Mouse (Mus musculus) limb, embryonic 14.5 days (tissue): ENCODE measurements at regions not wholly inside any gene's neighbourhood (a gene's known extent, or its start where the extent isn't known, plus 50 kb on each side); places are given as distances from the start of the nearest gene placed in this dataset.

ENCODE experiments used
- ATAC-seq: fragments of 200-750 bp; cut with Nextera tagmentation; 2 replicates; pipeline ENCODE4 v1.8.0; 2017; ENCODE audit warnings: low read depth, moderate number of reproducible peaks, moderate TSS enrichment; ENCODE audit not compliant: low FRiP score
- DNase-seq: peaks from one replicate; pipeline ENCODE4 v3.0.0-alpha.2; 2015; ENCODE audit warnings: low spot score
- H3K27ac ChIP-seq: fragments of 300-500 bp; sonication (generic); replicated peaks from 2 replicates; pipeline ENCODE4 v1.5.1; 2014; ENCODE audit warnings: low read depth, mild to moderate bottlenecking, low read length, moderate library complexity, mixed read lengths
- H3K27me3 ChIP-seq: fragments of 300-500 bp; sonication (generic); 2 replicates; pipeline ENCODE4 v1.6.1; 2014; ENCODE audit warnings: low read length, mixed read lengths; ENCODE audit not compliant: control insufficient read depth, insufficient read depth
- H3K36me3 ChIP-seq: fragments of 300-500 bp; sonication (generic); 2 replicates; pipeline ENCODE4 v1.6.1; 2014; ENCODE audit warnings: mild to moderate bottlenecking, low read length, moderate library complexity, mixed read lengths; ENCODE audit not compliant: control insufficient read depth, insufficient read depth
- H3K4me1 ChIP-seq: fragments of 300-500 bp; sonication (generic); 2 replicates; pipeline ENCODE4 v1.6.1; 2014; ENCODE audit warnings: antibody characterized with exemption, low read length, mixed read lengths; ENCODE audit not compliant: control insufficient read depth, insufficient read depth
- H3K4me2 ChIP-seq: fragments of 300-500 bp; sonication (generic); replicated peaks from 2 replicates; pipeline ENCODE4 v1.6.1; 2014; ENCODE audit warnings: low read depth, mild to moderate bottlenecking, low read length, moderate library complexity; ENCODE audit not compliant: severe bottlenecking
- H3K4me3 ChIP-seq: fragments of 300-500 bp; sonication (generic); replicated peaks from 2 replicates; pipeline ENCODE4 v1.5.1; 2014; ENCODE audit warnings: low read length
- H3K9ac ChIP-seq: fragments of 300-500 bp; sonication (generic); 2 replicates; pipeline ENCODE4 v1.6.1; 2014; ENCODE audit warnings: mild to moderate bottlenecking, low read depth, low read length, moderate library complexity; ENCODE audit not compliant: severe bottlenecking
- H3K9me3 ChIP-seq: fragments of 300-500 bp; sonication (generic); 2 replicates; pipeline ENCODE4 v1.6.1; 2016; ENCODE audit warnings: low read length; ENCODE audit not compliant: control insufficient read depth
- POLR2A ChIP-seq: fragments of 200-500 bp; IDR thresholded peaks from 2 replicates; pipeline ENCODE4 v1.8.0; 2012; ENCODE audit warnings: inconsistent platforms, mild to moderate bottlenecking, moderate library complexity, borderline replicate concordance; ENCODE audit not compliant: insufficient read depth, insufficient read length; ENCODE audit errors: extremely low read depth
- WGBS: fragments of 180-500 bp; shearing (Covaris S2); extraction: QIAGEN DNeasy Blood & Tissue Kit; methylation state at CpG from one replicate; pipeline ENCODE4 v1.1.7; 2014; 5-methylcytosine and 5-hydroxymethylcytosine counted together

DNA sequence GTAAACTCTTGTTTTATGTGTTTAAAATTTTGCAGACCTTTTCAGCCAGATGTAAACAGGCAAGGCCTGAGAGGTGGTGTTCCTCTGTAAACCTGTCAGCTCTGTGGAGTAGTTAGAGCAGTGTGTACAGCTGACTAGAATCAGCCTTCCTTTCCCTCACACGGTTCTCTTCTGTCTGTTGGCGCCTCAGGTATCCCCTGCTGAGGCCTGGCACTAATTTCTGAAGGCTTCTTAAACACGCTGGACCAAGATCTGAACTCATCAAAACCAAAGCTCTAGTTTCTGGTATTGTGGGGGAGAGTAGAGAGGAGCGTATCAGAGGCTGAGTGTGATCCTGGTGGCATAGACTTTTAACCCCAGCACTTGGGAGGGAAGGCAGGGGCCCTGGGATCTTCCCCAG lies 270.9 kb downstream of the Bcl11a start:
- Histone ChIP-seq H3K27me3 (no peaks in the 10 kb centered on the region), H3K27ac (no peak overlapping the region), H3K9ac (no peak overlapping the region), H3K36me3 (no peaks in the 10 kb centered on the region), H3K4me2 (no peak overlapping the region), H3K9me3 (no peaks in the 10 kb centered on the region), H3K4me1 (no peaks in the 10 kb centered on the region), H3K4me3 (no peak overlapping the region)
- ATAC-seq (no peak), DNase-seq (no peak)
- 56% methylated on average over 4 of the region's 4 CpGs for WGBS
- TF ChIP-seq POLR2A: no peak

GRCm38 (mm10) chr11:24349967-24350643 lies 272.2 kb downstream of the Bcl11a start:
- Histone ChIP-seq H3K4me3 (no peak overlapping the region), H3K9ac (no peak overlapping the region), H3K36me3 (no peaks in the 10 kb centered on the region), H3K4me2 (no peak overlapping the region), H3K27ac (no peak overlapping the region), H3K9me3 (no peaks in the 10 kb centered on the region), H3K27me3 (no peaks in the 10 kb centered on the region), H3K4me1 (no peaks in the 10 kb centered on the region)
- DNase-seq: no peak
- no peak for TF ChIP-seq POLR2A
- ATAC-seq: no peak
- WGBS: 32% methylated on average over 10 of the region's 10 CpGs

GRCm38 (mm10) chr11:24350839-24351238 lies 273.0 kb downstream of the Bcl11a start:
- H3K4me3 ChIP-seq: no peak overlapping the region
- no peaks in the 10 kb centered on the region for H3K36me3 ChIP-seq
- ATAC-seq (no peak), DNase-seq (no peak)
- 93% methylated on average over 4 of the region's 4 CpGs for whole genome bisulfite sequencing
- H3K4me1 ChIP-seq: no peaks in the 10 kb centered on the region
- no peak overlapping the region for H3K27ac ChIP-seq
- no peaks in the 10 kb centered on the region for H3K9me3 ChIP-seq
- no peak for TF ChIP-seq POLR2A
- H3K27me3 ChIP-seq: no peaks in the 10 kb centered on the region
- H3K9ac ChIP-seq: no peak overlapping the region
- no peak overlapping the region for H3K4me2 ChIP-seq

DNA sequence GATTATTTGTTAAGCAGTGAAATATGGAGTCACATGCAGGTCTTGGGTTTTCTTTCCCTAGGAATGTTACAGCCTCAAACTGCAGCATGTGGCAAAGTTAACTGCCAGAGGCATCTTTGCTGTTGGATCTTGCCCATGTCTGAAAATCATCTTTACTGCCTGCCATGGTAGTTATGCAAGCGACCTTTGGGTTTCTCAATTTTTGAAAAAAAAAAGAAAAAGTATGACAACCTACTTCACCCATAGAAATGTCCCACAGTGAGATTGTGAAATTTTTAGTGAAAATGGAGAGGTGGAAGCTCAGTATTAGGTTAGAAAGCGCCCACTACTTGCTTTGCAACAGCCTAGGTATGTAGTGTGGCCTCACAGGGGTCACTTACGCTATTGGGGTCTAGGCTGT lies 274.2 kb downstream of the Bcl11a start:
- Histone ChIP-seq H3K4me3 (no peak overlapping the region), H3K36me3 (no peaks in the 10 kb centered on the region), H3K9me3 (no peaks in the 10 kb centered on the region), H3K27me3 (no peaks in the 10 kb centered on the region), H3K27ac (no peak overlapping the region), H3K4me1 (no peaks in the 10 kb centered on the region), H3K9ac (no peak overlapping the region), H3K4me2 (no peak overlapping the region)
- no peak for ATAC-seq
- DNase-seq: no peak
- WGBS: 85% methylated on average over 3 of the region's 3 CpGs
- TF ChIP-seq POLR2A: no peak

DNA sequence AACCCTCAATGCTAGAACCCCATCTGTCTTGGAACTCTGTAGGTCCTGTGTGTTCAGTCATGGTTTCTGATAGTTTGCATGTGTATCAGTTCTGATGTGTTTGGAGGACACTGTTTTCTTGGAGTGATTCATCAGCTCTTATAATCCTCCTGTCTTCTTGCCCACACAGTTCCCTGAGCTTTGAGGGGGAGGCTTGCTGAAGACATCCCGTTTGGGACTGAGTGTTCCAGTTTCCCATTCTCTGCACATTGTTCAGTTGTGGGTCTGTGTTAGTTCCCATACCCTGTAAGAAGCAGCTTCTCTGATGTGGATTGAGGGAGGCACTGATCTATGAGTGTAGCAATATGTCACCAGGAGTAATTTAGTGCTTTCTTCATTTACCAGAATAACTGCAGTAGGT lies 275.2 kb downstream of the Bcl11a start:
- Histone ChIP-seq H3K4me3 (no peak overlapping the region), H3K9ac (no peak overlapping the region), H3K36me3 (no peaks in the 10 kb centered on the region), H3K4me2 (no peak overlapping the region), H3K9me3 (no peaks in the 10 kb centered on the region), H3K4me1 (no peaks in the 10 kb centered on the region), H3K27me3 (no peaks in the 10 kb centered on the region), H3K27ac (no peak overlapping the region)
- DNase-seq (no peak), ATAC-seq (no peak)
- 85% methylated on average over 1 of the region's 1 CpGs for WGBS
- no peak for TF ChIP-seq POLR2A
